ENCODE assay signal across 11 mouse cellular contexts in the genomic region with DNA sequence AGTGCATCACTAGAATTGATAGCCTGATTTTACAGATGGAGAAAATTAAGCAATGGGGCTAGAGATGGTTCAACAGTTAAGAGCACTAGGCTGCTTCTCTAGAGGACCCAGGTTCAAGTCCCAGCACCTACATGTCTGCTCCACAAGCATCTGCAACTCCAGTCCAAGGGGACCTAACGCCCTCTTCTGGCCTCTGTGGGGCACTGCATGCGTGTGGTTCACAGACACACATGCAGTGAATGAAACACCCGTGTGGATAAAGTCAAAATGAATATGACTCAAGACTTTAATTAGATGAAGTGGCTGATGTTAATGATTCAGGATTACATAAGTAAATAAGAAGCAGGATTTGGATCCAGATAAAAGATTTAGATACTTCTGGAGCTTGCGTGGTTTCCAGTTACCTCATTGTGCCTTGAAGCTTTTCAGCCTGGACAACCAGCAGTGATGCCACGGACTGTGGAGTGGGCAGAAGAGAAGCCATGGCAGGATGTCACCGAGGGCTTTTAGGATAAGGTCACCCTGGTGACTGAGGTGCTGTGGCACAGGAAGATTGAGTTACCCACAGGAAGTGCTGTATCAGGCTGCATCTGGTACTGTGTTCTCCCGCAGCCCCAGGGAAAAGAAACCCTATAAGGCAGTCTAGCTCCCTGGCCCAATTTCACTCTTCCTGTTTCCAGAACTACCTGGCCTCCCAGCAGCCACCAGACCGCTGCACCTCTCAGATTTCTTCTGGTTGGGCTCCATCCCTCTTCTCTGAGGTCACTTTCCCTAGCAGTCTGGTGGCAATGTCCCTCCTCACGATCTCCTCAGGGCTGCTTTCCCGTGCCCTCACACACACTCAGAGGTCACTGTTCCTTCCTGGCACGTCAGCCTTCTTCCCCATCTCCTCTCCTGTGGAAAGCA.
A peak's percentile ranks its signal among the peaks of the same experiment; 100 is the strongest.
DNase-seq lines count a peak whose midpoint lies in the region; ATAC-seq and TF ChIP-seq lines count a peak whose summit lies in the region.
"Had no signal": no experiment of that assay in that cellular context is flagged by ENCODE, and none has a peak within 500 bp of the region (broad histone marks: within the 10 kb centered on the region; RNA-seq: fewer than 3 reads in every experiment).

No protein-coding gene starts in this region.

- H3K4me3 ChIP-seq in forebrain, postnatal 0 days (ENCODE audit: low read depth, low read length), result no peak overlapping the region
- no peak overlapping the region for H3K4me3 ChIP-seq in forebrain, embryonic 13.5 days
- no peak overlapping the region for H3K4me3 ChIP-seq in limb, embryonic 12.5 days (replicated peaks)
- H3K4me3 ChIP-seq in limb, embryonic 10.5 days, result no peak overlapping the region
- no peak overlapping the region for H3K4me3 ChIP-seq in embryonic facial prominence, embryonic 11.5 days (ENCODE audit: low read depth, low read length)

- H3K36me3 ChIP-seq in forebrain, postnatal 0 days (ENCODE audit: insufficient read depth), result no peaks in the 10 kb centered on the region
- no peaks in the 10 kb centered on the region for H3K36me3 ChIP-seq in forebrain, embryonic 13.5 days (ENCODE audit: poor library complexity, severe bottlenecking)
- peaks cover 40% of the 10 kb centered on the region for H3K36me3 ChIP-seq in limb, embryonic 12.5 days
- peaks cover 35% of the 10 kb centered on the region for H3K36me3 ChIP-seq in limb, embryonic 10.5 days
- no peaks in the 10 kb centered on the region for H3K36me3 ChIP-seq in embryonic facial prominence, embryonic 11.5 days (replicated peaks; ENCODE audit: control insufficient read depth, insufficient read depth, low read depth, low read length)

- DNase-seq in forebrain, postnatal 0 days, result no peak
- DNase-seq in limb, embryonic 10.5 days (ENCODE audit: low spot score), result no peak
- DNase-seq in embryonic facial prominence, embryonic 11.5 days (ENCODE audit: low spot score), result peak; percentile 33
- DNase-seq in naive thymus-derived CD4-positive, alpha-beta T cell, adult 2 months (ENCODE audit: low read depth), result peak; percentile 49
- no peak for DNase-seq in frontal cortex, postnatal 25 days (ENCODE audit: low spot score in 2 of 2)
- no peak for DNase-seq in urinary bladder, postnatal 10 days (ENCODE audit: low spot score)
- DNase-seq: adrenal gland, adult 2 months; kidney, postnatal 4 days; lung, postnatal 10 days had no signal

- no peaks in the 10 kb centered on the region for H3K4me1 ChIP-seq in forebrain, postnatal 0 days (ENCODE audit: insufficient read depth)
- H3K4me1 ChIP-seq in forebrain, embryonic 13.5 days, result no peaks in the 10 kb centered on the region
- peaks cover 10% of the 10 kb centered on the region for H3K4me1 ChIP-seq in limb, embryonic 12.5 days (replicated peaks)
- H3K4me1 ChIP-seq in limb, embryonic 10.5 days, result peaks cover 5% of the 10 kb centered on the region
- H3K4me1 ChIP-seq in embryonic facial prominence, embryonic 11.5 days (ENCODE audit: control insufficient read depth, insufficient read depth, low read length), result peaks cover 2% of the 10 kb centered on the region; the same call in 1 of the 2 replicates

- peak; percentile 20 for TF ChIP-seq CTCF in forebrain, postnatal 0 days (IDR thresholded peaks at IDR 0.05; ENCODE audit: low read depth)

- ATAC-seq in forebrain, postnatal 0 days, result no peak
- no peak for ATAC-seq in forebrain, embryonic 13.5 days
- no peak for ATAC-seq in limb, embryonic 12.5 days (ENCODE audit: insufficient number of reproducible peaks, insufficient read depth, low FRiP score, low TSS enrichment, low read depth)
- ATAC-seq in embryonic facial prominence, embryonic 11.5 days (replicated peaks; ENCODE audit: insufficient number of reproducible peaks, low FRiP score, low TSS enrichment, low read depth), result no peak

- 0 out of 2 replicates have a peak, but pooled peaks cover 5% of the 10 kb centered on the region for H3K9me3 ChIP-seq in forebrain, postnatal 0 days (ENCODE audit: low read length)
- H3K9me3 ChIP-seq in forebrain, embryonic 13.5 days (replicated peaks), result peaks cover 9% of the 10 kb centered on the region
- peaks cover 15% of the 10 kb centered on the region; the same call in 1 of the 2 replicates for H3K9me3 ChIP-seq in limb, embryonic 12.5 days
- H3K9me3 ChIP-seq in limb, embryonic 10.5 days (replicated peaks), result 0 out of 2 replicates have a peak, but pooled peaks cover 2% of the 10 kb centered on the region
- H3K9me3 ChIP-seq in embryonic facial prominence, embryonic 11.5 days (replicated peaks; ENCODE audit: control insufficient read depth, low read length), result no peaks in the 10 kb centered on the region

- WGBS in forebrain, postnatal 0 days, result 89% methylated on average over 11 of the region's 11 CpGs
- 84% methylated on average over 11 of the region's 11 CpGs for WGBS in forebrain, embryonic 13.5 days
- 75% methylated on average over 11 of the region's 11 CpGs for WGBS in limb, embryonic 12.5 days
- WGBS in limb, embryonic 10.5 days, result 78% methylated on average over 11 of the region's 11 CpGs
- 65% methylated on average over 11 of the region's 11 CpGs for WGBS in embryonic facial prominence, embryonic 11.5 days

- H3K27ac ChIP-seq in forebrain, postnatal 0 days (ENCODE audit: low read depth, low read length), result no peak overlapping the region
- no peak overlapping the region for H3K27ac ChIP-seq in forebrain, embryonic 13.5 days
- H3K27ac ChIP-seq in limb, embryonic 12.5 days, result 0 out of 2 replicates have a peak overlapping the region, but pooled peaks have one; percentile 20
- H3K27ac ChIP-seq in limb, embryonic 10.5 days, result no peak overlapping the region
- no peak overlapping the region for H3K27ac ChIP-seq in embryonic facial prominence, embryonic 11.5 days (replicated peaks; ENCODE audit: low read depth, low read length)

- no peak overlapping the region for H3K4me2 ChIP-seq in forebrain, postnatal 0 days (ENCODE audit: low read depth)
- H3K4me2 ChIP-seq in forebrain, embryonic 13.5 days, result no peak overlapping the region
- H3K4me2 ChIP-seq in limb, embryonic 12.5 days, result no peak overlapping the region
- no peak overlapping the region for H3K4me2 ChIP-seq in embryonic facial prominence, embryonic 11.5 days (ENCODE audit: low read depth, low read length)

- no peak overlapping the region for H3K9ac ChIP-seq in forebrain, postnatal 0 days
- no peak overlapping the region for H3K9ac ChIP-seq in forebrain, embryonic 13.5 days
- no peak overlapping the region for H3K9ac ChIP-seq in limb, embryonic 12.5 days (replicated peaks)
- H3K9ac ChIP-seq in embryonic facial prominence, embryonic 11.5 days (replicated peaks; ENCODE audit: low read length), result no peak overlapping the region

- no peaks in the 10 kb centered on the region for H3K27me3 ChIP-seq in forebrain, postnatal 0 days (ENCODE audit: insufficient read depth, low read length)
- H3K27me3 ChIP-seq in forebrain, embryonic 13.5 days, result no peaks in the 10 kb centered on the region
- no peaks in the 10 kb centered on the region for H3K27me3 ChIP-seq in limb, embryonic 12.5 days
- H3K27me3 ChIP-seq in limb, embryonic 10.5 days (ENCODE audit: low read depth, poor library complexity, severe bottlenecking), result no peaks in the 10 kb centered on the region
- H3K27me3 ChIP-seq in embryonic facial prominence, embryonic 11.5 days (ENCODE audit: control insufficient read depth, insufficient read depth, low read length), result no peaks in the 10 kb centered on the region

Comparison
In these comparisons a context has a peak if more than half of its experiments do, and no peak if none do; other contexts are left out.
1. DNase-seq: peak in embryonic facial prominence, embryonic 11.5 days (single experiment) and naive thymus-derived CD4-positive, alpha-beta T cell, adult 2 months (single experiment); none in forebrain, postnatal 0 days (single experiment), limb, embryonic 10.5 days (single experiment), frontal cortex, postnatal 25 days (0 of 2) and urinary bladder, postnatal 10 days (single experiment).